Mouse (Mus musculus) thymus, postnatal 10 days (tissue): ENCODE measurements around the gene Efs.

Experiments used
- DNase-seq, 2 experiments: peaks; one replicate each; pipeline ENCODE4 v3.0.0; 2021; ENCODE audit warnings: low spot score in 2 of 2

The Efs gene

GRCm38 (mm10) chr14:54874165-54874564, 51.8 kb downstream of the Efs start:
- DNase-seq, result no peak

- DNase-seq, result no peak
Measured at GRCm38 (mm10) chr14:54870861-54871260, 55.1 kb downstream of the Efs start, which contains the start of gene Homez. TSS of gene Homez (minus strand) at chr14:54870961.

- no peak for DNase-seq
Measured at GRCm38 (mm10) chr14:54868026-54868425, 57.9 kb downstream of the Efs start.

- DNase-seq, result peak; percentile 28 to 46
Measured at GRCm38 (mm10) chr14:54866936-54867335, 59.0 kb downstream of the Efs start.
